Mouse (Mus musculus): Measurements from ENCODE around the gene Irx4. TPM values are rescaled to one million over a fixed set of nuclear protein-coding genes. Genes with fewer than 3 reads are reported as not detected.

Irx4 gene
- polyA plus RNA-seq (2015; fragmentation: Nextera tagmentation; extraction: Ambion mirVana), result 42.2 and 50.2 TPM in 2 replicates

DNA sequence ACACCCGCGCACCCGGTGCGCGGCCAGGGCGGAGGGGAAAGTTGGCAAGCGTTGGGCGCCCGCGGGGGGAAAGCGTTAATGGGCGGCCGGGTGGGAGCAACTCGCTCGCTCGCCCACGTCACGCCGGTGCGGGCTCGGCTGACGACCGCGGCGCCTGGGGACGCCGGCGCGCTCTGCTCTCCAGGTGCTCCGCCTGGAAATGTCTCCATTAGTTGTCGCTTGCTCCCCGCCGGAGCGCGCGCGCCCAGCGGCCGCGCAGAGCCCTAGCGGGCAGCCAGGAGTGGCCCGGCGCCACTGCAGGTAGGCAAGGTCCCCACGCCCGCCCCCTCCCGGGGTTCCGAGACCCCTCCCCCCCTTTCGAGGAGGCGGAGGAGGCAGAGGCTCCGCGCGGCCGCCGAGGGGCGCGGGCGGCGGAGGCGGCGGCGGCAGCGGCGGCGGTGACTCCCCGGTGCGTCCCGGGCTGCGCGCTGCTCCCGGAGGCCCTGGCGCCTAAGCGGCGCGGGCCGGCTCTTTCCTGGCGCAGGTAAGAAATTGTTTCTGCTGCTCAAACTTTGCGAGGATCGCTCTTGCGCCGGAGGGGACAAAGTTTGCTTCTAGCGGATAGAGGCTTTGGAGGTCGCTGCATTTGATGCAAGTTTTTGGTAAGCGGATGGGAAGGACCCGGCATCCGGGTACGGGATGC is at the start of gene Irx4:
Irx4 (plus strand) TSS at position 126 of the 682 bp plus-strand sequence.
- peak within 1 kb of the TSS; percentile 96 for H3K27ac ChIP-seq (ENCODE audit: low read length)
- no peaks in the 10 kb centered on the region for H3K36me3 ChIP-seq (ENCODE audit: control insufficient read depth, insufficient read depth)
- peak within 1 kb of the TSS; percentile 74 for H3K4me2 ChIP-seq (ENCODE audit: low read depth, low read length)
- peaks cover 25% of the 10 kb centered on the region for H3K4me1 ChIP-seq (ENCODE audit: control insufficient read depth, insufficient read depth, low read length)
- H3K4me3 ChIP-seq (ENCODE audit: low read length), result peak within 1 kb of the TSS; percentile 67
- H3K9me3 ChIP-seq (replicated peaks; ENCODE audit: control insufficient read depth, low read length), result no peaks in the 10 kb centered on the region
- 1% methylated on average over 86 of the region's 86 CpGs for WGBS
- peaks cover 63% of the 10 kb centered on the region for H3K27me3 ChIP-seq (ENCODE audit: control insufficient read depth, insufficient read depth, low read length)
- ATAC-seq (replicated peaks; ENCODE audit: extremely low read depth, insufficient read depth, low FRiP score), result peak; percentile 53
- H3K9ac ChIP-seq (ENCODE audit: low read length), result peak within 1 kb of the TSS; percentile 86

GRCm38 (mm10) chr13:73214301-73214700 is 46.0 kb upstream of the Irx4 start:
- H3K9me3 ChIP-seq (replicated peaks; ENCODE audit: control insufficient read depth, low read length), result peaks cover 7% of the 10 kb centered on the region; the same call in 1 of the 2 replicates
- 57% methylated on average over 10 of the region's 10 CpGs for WGBS

DNA sequence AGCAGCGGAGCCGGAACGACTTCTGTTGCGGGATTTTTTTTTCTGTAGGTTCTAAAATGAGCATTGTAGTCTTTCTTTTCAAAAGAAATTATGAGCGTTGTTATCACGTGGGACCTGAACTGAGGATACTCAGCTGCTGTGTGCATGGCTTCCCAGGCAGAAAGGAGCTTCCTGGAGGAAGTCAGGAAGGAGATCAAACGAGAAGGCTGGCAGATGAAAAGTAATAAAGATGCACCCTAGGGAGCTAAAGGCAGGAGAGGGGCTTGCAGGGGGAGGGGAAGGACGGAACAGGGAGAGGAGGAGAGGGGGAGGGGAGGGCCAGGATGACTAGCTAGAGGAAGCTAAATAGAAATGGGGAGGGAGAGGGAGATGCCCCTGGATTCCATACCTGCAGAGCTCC is 23.8 kb upstream of the Irx4 start:
- Histone ChIP-seq H3K27me3 (ENCODE audit: control insufficient read depth, insufficient read depth, low read length) (no peaks in the 10 kb centered on the region), H3K4me2 (ENCODE audit: low read depth, low read length) (no peak overlapping the region), H3K27ac (ENCODE audit: low read length) (no peak overlapping the region), H3K9ac (ENCODE audit: low read length) (no peak overlapping the region), H3K9me3 (replicated peaks; ENCODE audit: control insufficient read depth, low read length) (no peaks in the 10 kb centered on the region), H3K36me3 (ENCODE audit: control insufficient read depth, insufficient read depth) (no peaks in the 10 kb centered on the region), H3K4me1 (ENCODE audit: control insufficient read depth, insufficient read depth, low read length) (no peaks in the 10 kb centered on the region), H3K4me3 (ENCODE audit: low read length) (no peak overlapping the region)
- ATAC-seq (replicated peaks; ENCODE audit: extremely low read depth, insufficient read depth, low FRiP score), result no peak
- 44% methylated on average over 8 of the region's 8 CpGs for WGBS

More at GRCm38 (mm10) chr13:73214301-73214700, 46.0 kb upstream of the Irx4 start:
- no peak overlapping the region for H3K4me3 ChIP-seq (ENCODE audit: low read length)
- no peak overlapping the region for H3K9ac ChIP-seq (ENCODE audit: low read length)
- H3K27me3 ChIP-seq (ENCODE audit: control insufficient read depth, insufficient read depth, low read length), result no peaks in the 10 kb centered on the region
- no peaks in the 10 kb centered on the region for H3K36me3 ChIP-seq (ENCODE audit: control insufficient read depth, insufficient read depth)
- no peaks in the 10 kb centered on the region for H3K4me1 ChIP-seq (ENCODE audit: control insufficient read depth, insufficient read depth, low read length)
- H3K4me2 ChIP-seq (ENCODE audit: low read depth, low read length), result no peak overlapping the region
- no peak for ATAC-seq (replicated peaks; ENCODE audit: extremely low read depth, insufficient read depth, low FRiP score)
- H3K27ac ChIP-seq (ENCODE audit: low read length), result no peak overlapping the region

GRCm38 (mm10) chr13:73239191-73239746 is 21.0 kb upstream of the Irx4 start:
- Histone ChIP-seq H3K27ac (ENCODE audit: low read length) (no peak overlapping the region), H3K4me2 (ENCODE audit: low read depth, low read length) (no peak overlapping the region), H3K9ac (ENCODE audit: low read length) (no peak overlapping the region), H3K27me3 (ENCODE audit: control insufficient read depth, insufficient read depth, low read length) (no peaks in the 10 kb centered on the region), H3K36me3 (ENCODE audit: control insufficient read depth, insufficient read depth) (no peaks in the 10 kb centered on the region), H3K9me3 (replicated peaks; ENCODE audit: control insufficient read depth, low read length) (peaks cover 6% of the 10 kb centered on the region), H3K4me1 (ENCODE audit: control insufficient read depth, insufficient read depth, low read length) (no peaks in the 10 kb centered on the region), H3K4me3 (ENCODE audit: low read length) (no peak overlapping the region)
- WGBS, result 81% methylated on average over 4 of the region's 4 CpGs
- ATAC-seq (replicated peaks; ENCODE audit: extremely low read depth, insufficient read depth, low FRiP score), result no peak

- no peak overlapping the region for H3K4me3 ChIP-seq (ENCODE audit: low read length)
- WGBS, result 79% methylated on average over 5 of the region's 5 CpGs
- H3K9me3 ChIP-seq (replicated peaks; ENCODE audit: control insufficient read depth, low read length), result peaks cover 6% of the 10 kb centered on the region
- ATAC-seq (replicated peaks; ENCODE audit: extremely low read depth, insufficient read depth, low FRiP score), result no peak
- H3K4me2 ChIP-seq (ENCODE audit: low read depth, low read length), result no peak overlapping the region
- no peaks in the 10 kb centered on the region for H3K36me3 ChIP-seq (ENCODE audit: control insufficient read depth, insufficient read depth)
- H3K9ac ChIP-seq (ENCODE audit: low read length), result no peak overlapping the region
- no peak overlapping the region for H3K27ac ChIP-seq (ENCODE audit: low read length)
- no peaks in the 10 kb centered on the region for H3K4me1 ChIP-seq (ENCODE audit: control insufficient read depth, insufficient read depth, low read length)
- H3K27me3 ChIP-seq (ENCODE audit: control insufficient read depth, insufficient read depth, low read length), result no peaks in the 10 kb centered on the region
These were observed 17.7 kb upstream of the Irx4 start for GRCm38 (mm10) chr13:73242556-73242955.

GRCm38 (mm10) chr13:73246961-73247360 is 13.3 kb upstream of the Irx4 start:
- ATAC-seq (replicated peaks; ENCODE audit: extremely low read depth, insufficient read depth, low FRiP score), result no peak
- H3K9ac ChIP-seq (ENCODE audit: low read length), result no peak overlapping the region
- peaks cover 8% of the 10 kb centered on the region for H3K27me3 ChIP-seq (ENCODE audit: control insufficient read depth, insufficient read depth, low read length)
- no peak overlapping the region for H3K4me3 ChIP-seq (ENCODE audit: low read length)
- H3K4me2 ChIP-seq (ENCODE audit: low read depth, low read length), result no peak overlapping the region
- H3K36me3 ChIP-seq (ENCODE audit: control insufficient read depth, insufficient read depth), result no peaks in the 10 kb centered on the region
- WGBS, result 80% methylated on average over 4 of the region's 4 CpGs
- H3K9me3 ChIP-seq (replicated peaks; ENCODE audit: control insufficient read depth, low read length), result peaks cover 6% of the 10 kb centered on the region
- no peak overlapping the region for H3K27ac ChIP-seq (ENCODE audit: low read length)
- H3K4me1 ChIP-seq (ENCODE audit: control insufficient read depth, insufficient read depth, low read length), result no peaks in the 10 kb centered on the region

- 41% methylated on average over 7 of the region's 7 CpGs for WGBS
- Histone ChIP-seq H3K4me2 (ENCODE audit: low read depth, low read length) (no peak overlapping the region), H3K9ac (ENCODE audit: low read length) (no peak overlapping the region), H3K4me1 (ENCODE audit: control insufficient read depth, insufficient read depth, low read length) (no peaks in the 10 kb centered on the region), H3K9me3 (replicated peaks; ENCODE audit: control insufficient read depth, low read length) (no peaks in the 10 kb centered on the region), H3K27me3 (ENCODE audit: control insufficient read depth, insufficient read depth, low read length) (peaks cover 8% of the 10 kb centered on the region), H3K27ac (ENCODE audit: low read length) (no peak overlapping the region), H3K36me3 (ENCODE audit: control insufficient read depth, insufficient read depth) (no peaks in the 10 kb centered on the region), H3K4me3 (ENCODE audit: low read length) (no peak overlapping the region)
- ATAC-seq (replicated peaks; ENCODE audit: extremely low read depth, insufficient read depth, low FRiP score), result no peak
These were observed 9.1 kb upstream of the Irx4 start for GRCm38 (mm10) chr13:73251222-73251621.

GRCm38 (mm10) chr13:73252022-73252421 is 8.3 kb upstream of the Irx4 start:
- no peaks in the 10 kb centered on the region for H3K4me1 ChIP-seq (ENCODE audit: control insufficient read depth, insufficient read depth, low read length)
- H3K4me2 ChIP-seq (ENCODE audit: low read depth, low read length), result no peak overlapping the region
- ATAC-seq (replicated peaks; ENCODE audit: extremely low read depth, insufficient read depth, low FRiP score), result no peak
- no peak overlapping the region for H3K9ac ChIP-seq (ENCODE audit: low read length)
- 57% methylated on average over 5 of the region's 5 CpGs for WGBS
- H3K4me3 ChIP-seq (ENCODE audit: low read length), result no peak overlapping the region
- no peak overlapping the region for H3K27ac ChIP-seq (ENCODE audit: low read length)
- H3K27me3 ChIP-seq (ENCODE audit: control insufficient read depth, insufficient read depth, low read length), result peaks cover 8% of the 10 kb centered on the region
- no peaks in the 10 kb centered on the region for H3K9me3 ChIP-seq (replicated peaks; ENCODE audit: control insufficient read depth, low read length)
- no peaks in the 10 kb centered on the region for H3K36me3 ChIP-seq (ENCODE audit: control insufficient read depth, insufficient read depth)

GRCm38 (mm10) chr13:73258415-73258814 is 1.9 kb upstream of the Irx4 start:
- Histone ChIP-seq H3K4me2 (ENCODE audit: low read depth, low read length) (no peak overlapping the region), H3K36me3 (ENCODE audit: control insufficient read depth, insufficient read depth) (no peaks in the 10 kb centered on the region), H3K4me1 (ENCODE audit: control insufficient read depth, insufficient read depth, low read length) (peaks cover 16% of the 10 kb centered on the region), H3K9me3 (replicated peaks; ENCODE audit: control insufficient read depth, low read length) (no peaks in the 10 kb centered on the region), H3K4me3 (ENCODE audit: low read length) (no peak overlapping the region), H3K27ac (ENCODE audit: low read length) (peak overlapping the region; percentile 96; the same call in 1 of the 2 replicates), H3K9ac (ENCODE audit: low read length) (no peak overlapping the region; the same call in 1 of the 2 replicates), H3K27me3 (ENCODE audit: control insufficient read depth, insufficient read depth, low read length) (peaks cover 51% of the 10 kb centered on the region)
- WGBS, result 44% methylated on average over 4 of the region's 4 CpGs
- ATAC-seq (replicated peaks; ENCODE audit: extremely low read depth, insufficient read depth, low FRiP score), result no peak

Data from heart, embryonic 16.5 days (tissue).